Mouse (Mus musculus): ENCODE measurements at regions not wholly inside any gene's neighbourhood (a gene's known extent, or its start where the extent isn't known, plus 50 kb on each side); places are given as distances from the start of the nearest gene placed in this dataset.

DNA sequence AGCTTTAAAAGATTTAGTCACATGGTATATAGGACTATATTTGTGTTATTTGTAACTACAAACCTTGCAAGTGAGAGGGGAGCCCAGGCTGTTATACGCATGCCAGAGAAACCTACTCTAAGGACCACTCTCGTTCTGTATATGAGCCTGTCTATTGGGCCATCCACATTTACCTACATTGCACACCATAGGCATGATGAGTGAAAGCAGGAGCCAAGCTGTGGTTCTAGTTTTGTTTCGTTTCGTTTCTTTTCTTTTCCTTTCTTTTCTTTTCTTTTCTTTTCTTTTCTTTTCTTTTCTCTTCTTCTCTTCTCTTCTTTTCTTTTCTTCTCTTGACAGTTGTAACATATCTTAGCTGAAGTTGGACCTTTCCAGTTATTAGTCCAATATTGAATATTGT lies 109.2 kb upstream of the Fndc3a start:
- TF ChIP-seq EP300 (IDR thresholded peaks at IDR 0.05; ENCODE audit: low read depth) = no peak
- no peak for TF ChIP-seq CTCF (IDR thresholded peaks at IDR 0.05; ENCODE audit: low read depth)

All from liver, postnatal 0 days (tissue).